In genomic region chr2:157043556-157043955, GRCm38 (mm10) we compare ENCODE assay signal across 40 mouse cellular contexts. TPM values are rescaled to one million over a fixed set of nuclear protein-coding genes. Genes with fewer than 3 reads are reported as not detected.
DNase-seq lines count a peak whose midpoint lies in the region; ATAC-seq and TF ChIP-seq lines count a peak whose summit lies in the region.
"Had no signal": no experiment of that assay in that cellular context is flagged by ENCODE, and none has a peak within 500 bp of the region (broad histone marks: within the 10 kb centered on the region; RNA-seq: fewer than 3 reads in every experiment).

No protein-coding gene starts in this region.

- peak; percentile 54 for DNase-seq in cerebellum, adult 11-12 months
- DNase-seq in cerebellum, postnatal 4 days (ENCODE audit: low spot score in 2 of 2): no peak
- peak; percentile 62 for DNase-seq in forebrain, embryonic 14.5 days (ENCODE audit: low spot score)
- DNase-seq in forebrain, embryonic 11.5 days (ENCODE audit: low spot score): no peak
- DNase-seq in layer of hippocampus, adult 18-20 months (ENCODE audit: low spot score in 2 of 2): peak; percentile 64 to 84
- no peak for DNase-seq in layer of hippocampus, postnatal 36 days
- DNase-seq in brain, embryonic 14.5 days (ENCODE audit: low read depth): peak; percentile 67
- DNase-seq in left cerebral cortex, postnatal 36 days (ENCODE audit: low spot score in 2 of 2): no peak
- DNase-seq: adrenal gland, adult 8-10 months; heart, adult 2 months; heart, postnatal 4 days; kidney, adult 8-10 months; left cerebral cortex, postnatal 4 days; liver, postnatal 0 days; lung, postnatal 36 days; right cerebral cortex, postnatal 14 days had no signal

- TF ChIP-seq CTCF in brain, embryonic 14.5 days (IDR thresholded peaks at IDR 0.05; ENCODE audit: borderline replicate concordance, extremely low read depth, insufficient read depth, insufficient read length): no peak

- ATAC-seq in forebrain, embryonic 14.5 days: no peak
- ATAC-seq in forebrain, embryonic 11.5 days (replicated peaks; ENCODE audit: low FRiP score): no peak
- ATAC-seq: intestine, embryonic 16.5 days; liver, embryonic 12.5 days; liver, postnatal 0 days had no signal

- H3K27ac ChIP-seq in forebrain, embryonic 14.5 days (ENCODE audit: low read depth, low read length): no peak overlapping the region
- H3K27ac ChIP-seq in forebrain, embryonic 11.5 days (ENCODE audit: low read depth, low read length): no peak overlapping the region
- H3K27ac ChIP-seq: forebrain, embryonic 12.5 days; heart, adult 2 months; hindbrain, embryonic 13.5 days; kidney, postnatal 0 days; liver, embryonic 12.5 days had no signal

- no peaks in the 10 kb centered on the region for H3K27me3 ChIP-seq in forebrain, embryonic 14.5 days (replicated peaks; ENCODE audit: control insufficient read depth, insufficient read depth, low read length)
- H3K27me3 ChIP-seq in forebrain, embryonic 11.5 days (ENCODE audit: control insufficient read depth, insufficient read depth, low read length): no peaks in the 10 kb centered on the region
- H3K27me3 ChIP-seq: CH12.LX; forebrain, embryonic 12.5 days; heart, embryonic 12.5 days; hindbrain, embryonic 13.5 days; liver, embryonic 12.5 days had no signal

- TF ChIP-seq POLR2A in brain, embryonic 14.5 days (IDR thresholded peaks at IDR 0.05; ENCODE audit: borderline replicate concordance, extremely low read depth, insufficient read depth, insufficient read length, poor library complexity, severe bottlenecking): no peak

- no peak overlapping the region for H3K4me3 ChIP-seq in forebrain, embryonic 14.5 days (ENCODE audit: low read depth, low read length)
- no peak overlapping the region for H3K4me3 ChIP-seq in forebrain, embryonic 11.5 days (ENCODE audit: low read depth, low read length)
- H3K4me3 ChIP-seq: forebrain, embryonic 12.5 days; heart, adult 2 months; heart, embryonic 12.5 days; hindbrain, embryonic 13.5 days; liver, embryonic 12.5 days had no signal

- H3K9ac ChIP-seq in forebrain, embryonic 14.5 days (ENCODE audit: low read length): no peak overlapping the region
- H3K9ac ChIP-seq in forebrain, embryonic 11.5 days (ENCODE audit: low read length): no peak overlapping the region
- H3K9ac ChIP-seq: forebrain, embryonic 12.5 days; heart, embryonic 12.5 days; hindbrain, embryonic 13.5 days; liver, embryonic 12.5 days; liver, postnatal 0 days had no signal

- H3K4me2 ChIP-seq in forebrain, embryonic 14.5 days (ENCODE audit: low read length): no peak overlapping the region
- H3K4me2 ChIP-seq in forebrain, embryonic 11.5 days (ENCODE audit: low read depth, low read length, severe bottlenecking): no peak overlapping the region
- H3K4me2 ChIP-seq: forebrain, embryonic 12.5 days; heart, embryonic 12.5 days; hindbrain, embryonic 13.5 days; liver, embryonic 12.5 days; midbrain, embryonic 11.5 days had no signal

- intact Hi-C loops in left cerebral cortex, postnatal 36 days (cut with DNase I): no loop called here

- WGBS in forebrain, embryonic 14.5 days: 81% methylated on average over 8 of the region's 8 CpGs
- 89% methylated on average over 8 of the region's 8 CpGs for WGBS in forebrain, embryonic 11.5 days

- H3K4me1 ChIP-seq in forebrain, embryonic 14.5 days (ENCODE audit: control insufficient read depth, insufficient read depth, low read length): peaks cover 7% of the 10 kb centered on the region
- no peaks in the 10 kb centered on the region for H3K4me1 ChIP-seq in forebrain, embryonic 11.5 days (replicated peaks; ENCODE audit: control insufficient read depth, insufficient read depth, low read length)
- H3K4me1 ChIP-seq: heart, embryonic 12.5 days; liver, embryonic 12.5 days had no signal

- H3K36me3 ChIP-seq in forebrain, embryonic 14.5 days (ENCODE audit: control insufficient read depth, insufficient read depth, low read length): peaks cover 71% of the 10 kb centered on the region
- peaks cover 15% of the 10 kb centered on the region for H3K36me3 ChIP-seq in forebrain, embryonic 11.5 days (ENCODE audit: control insufficient read depth, insufficient read depth, low read length)

- no peaks in the 10 kb centered on the region for H3K9me3 ChIP-seq in forebrain, embryonic 14.5 days (replicated peaks; ENCODE audit: control insufficient read depth, low read length)
- no peaks in the 10 kb centered on the region; the same call in 1 of the 2 replicates for H3K9me3 ChIP-seq in forebrain, embryonic 11.5 days (ENCODE audit: control insufficient read depth, low read length)
- H3K9me3 ChIP-seq: forebrain, embryonic 12.5 days; liver, embryonic 12.5 days had no signal

RNA-seq across cellular contexts. Expression of gene Soga1, which starts 35.5 kb away (rescaled TPM):
- polyA plus RNA-seq in forebrain, embryonic 14.5 days (2014; fragmentation: Nextera tagmentation; extraction: Ambion mirVana): 5.9 and 8.1 TPM in 2 replicates
- 8.1 and 8.2 TPM in 2 replicates for polyA plus RNA-seq in forebrain, embryonic 11.5 days (2014; fragmentation: Nextera tagmentation; extraction: Ambion mirVana)
- total RNA-seq in layer of hippocampus, adult 18-20 months (2021): 10 to 100 TPM; 32.4 to 34.1 TPM
- total RNA-seq in layer of hippocampus, postnatal 36 days (2021): 10 to 100 TPM; 37.4 to 37.6 TPM
- 21.3 and 40.2 TPM in 2 replicates for polyA plus RNA-seq in brain, embryonic 14.5 days (2012; rRNA removed)
- 10 to 100 TPM; 20.0 to 26.0 TPM for total RNA-seq in left cerebral cortex, postnatal 36 days (2021)

RNA-seq across cellular contexts. Expression of gene Dsn1, which starts 36.6 kb away (rescaled TPM):
- 24.5 and 27.7 TPM in 2 replicates for polyA plus RNA-seq in forebrain, embryonic 14.5 days (2014; fragmentation: Nextera tagmentation; extraction: Ambion mirVana)
- polyA plus RNA-seq in forebrain, embryonic 11.5 days (2014; fragmentation: Nextera tagmentation; extraction: Ambion mirVana): 59.1 and 64.4 TPM in 2 replicates
- total RNA-seq in layer of hippocampus, adult 18-20 months (2021): 1 to 10 TPM; 2.7 to 4.3 TPM
- total RNA-seq in layer of hippocampus, postnatal 36 days (2021): 1 to 10 TPM; 3.3 to 5.5 TPM
- polyA plus RNA-seq in brain, embryonic 14.5 days (2012; rRNA removed): 12.6 and 17.3 TPM in 2 replicates
- total RNA-seq in left cerebral cortex, postnatal 36 days (2021): 1 to 10 TPM; 6.5 to 7.5 TPM

RNA-seq across cellular contexts. Expression of gene Tldc2, which starts 43.3 kb away (rescaled TPM):
- not detected in 2 replicates for polyA plus RNA-seq in forebrain, embryonic 14.5 days (2014; fragmentation: Nextera tagmentation; extraction: Ambion mirVana)
- polyA plus RNA-seq in forebrain, embryonic 11.5 days (2014; fragmentation: Nextera tagmentation; extraction: Ambion mirVana): not detected in 2 replicates
- total RNA-seq in layer of hippocampus, adult 18-20 months (2021): not detected
- total RNA-seq in layer of hippocampus, postnatal 36 days (2021): not detected
- polyA plus RNA-seq in brain, embryonic 14.5 days (2012; rRNA removed): not detected in 2 replicates
- total RNA-seq in left cerebral cortex, postnatal 36 days (2021): not detected
- total RNA-seq: adrenal gland, adult 8-10 months; adrenal gland, postnatal 4 days; CH12.LX; ES-E14; gastrocnemius, adult 8-10 months; gastrocnemius, postnatal 4 days; heart, adult 2 months; heart, postnatal 4 days; layer of hippocampus, adult 8-10 months; left cerebral cortex, adult 8-10 months; left cerebral cortex, postnatal 4 days; megakaryocyte, adult 5-6 weeks had no signal
- polyA plus RNA-seq: C2C12; cortical plate, adult 2 months; forebrain, embryonic 12.5 days; heart, adult 2 months; heart, embryonic 12.5 days; heart, postnatal 0 days; hindbrain, embryonic 13.5 days; intestine, embryonic 16.5 days; limb, embryonic 14.5 days; liver, postnatal 0 days; lung, embryonic 16.5 days; midbrain, embryonic 11.5 days; neural tube, embryonic 14.5 days; stomach, embryonic 14.5 days; testis, adult 2 months; thymus, postnatal 0 days had no signal

RNA-seq across cellular contexts. Expression of gene Ndrg3, which starts 51.7 kb away (rescaled TPM):
- polyA plus RNA-seq in forebrain, embryonic 14.5 days (2014; fragmentation: Nextera tagmentation; extraction: Ambion mirVana): 93.6 and 106 TPM in 2 replicates
- polyA plus RNA-seq in forebrain, embryonic 11.5 days (2014; fragmentation: Nextera tagmentation; extraction: Ambion mirVana): 51.1 and 51.5 TPM in 2 replicates
- 100 to 1,000 TPM; 416 to 432 TPM for total RNA-seq in layer of hippocampus, adult 18-20 months (2021)
- total RNA-seq in layer of hippocampus, postnatal 36 days (2021): 100 to 1,000 TPM; 415 to 419 TPM
- polyA plus RNA-seq in brain, embryonic 14.5 days (2012; rRNA removed): 123 and 144 TPM in 2 replicates
- total RNA-seq in left cerebral cortex, postnatal 36 days (2021): 100 to 1,000 TPM; 495 to 546 TPM

Comparison
In these comparisons a context has a peak if more than half of its experiments do, and no peak if none do; other contexts are left out.
1. DNase-seq: peak in cerebellum, adult 11-12 months (single experiment), forebrain, embryonic 14.5 days (single experiment), layer of hippocampus, adult 18-20 months (2 of 2) and brain, embryonic 14.5 days (single experiment); none in cerebellum, postnatal 4 days (0 of 2), forebrain, embryonic 11.5 days (single experiment), layer of hippocampus, postnatal 36 days (0 of 2) and left cerebral cortex, postnatal 36 days (0 of 2).